Comparison of ENCODE assay signal across 15 mouse cellular contexts in the genomic region with DNA sequence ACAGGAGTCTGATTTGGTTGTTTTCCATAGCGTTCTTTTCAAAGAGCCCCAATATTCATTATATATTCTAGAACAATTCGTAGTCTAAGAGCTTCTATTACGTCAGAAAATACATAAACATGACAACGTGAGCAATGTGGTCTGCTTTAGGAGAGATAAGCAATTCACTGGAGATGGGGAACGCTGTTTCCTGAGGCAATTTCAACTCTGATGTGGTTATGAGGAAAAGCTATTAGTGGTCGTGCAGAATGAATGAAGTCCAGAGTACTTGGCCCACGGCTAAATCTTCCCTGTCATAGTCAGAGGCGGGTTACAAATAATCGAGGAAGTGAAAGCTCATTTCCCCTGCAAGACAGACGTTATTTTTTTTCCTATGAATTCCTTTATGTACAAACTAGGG.
"Had no signal": no experiment of that assay in that cellular context is flagged by ENCODE, and none has a peak within 500 bp of the region (broad histone marks: within the 10 kb centered on the region; RNA-seq: fewer than 3 reads in every experiment).

No protein-coding gene starts in this region.

- H3K4me3 ChIP-seq: left cerebral cortex, adult 2 months; liver, embryonic 13.5 days; neural tube, embryonic 12.5 days; neural tube, embryonic 15.5 days had no signal

- H3K4me1 ChIP-seq: neural tube, embryonic 12.5 days; neural tube, embryonic 15.5 days had no signal

- DNase-seq: kidney, adult 18-20 months; kidney, postnatal 25 days; layer of hippocampus, postnatal 36 days; liver, embryonic 13.5 days; lung, adult 2 months; lung, postnatal 14 days; lung, postnatal 4 days; thymus, postnatal 25 days had no signal

- ATAC-seq: inflammation-experienced regulatory T-cells, adult 6 months; intestine, embryonic 16.5 days; midbrain, embryonic 16.5 days had no signal

- H3K4me2 ChIP-seq: liver, embryonic 13.5 days; neural tube, embryonic 12.5 days; neural tube, embryonic 15.5 days had no signal

- H3K27ac ChIP-seq: left cerebral cortex, adult 2 months; liver, embryonic 13.5 days; neural tube, embryonic 12.5 days; neural tube, embryonic 15.5 days; stomach, postnatal 0 days had no signal

- H3K36me3 ChIP-seq: liver, embryonic 13.5 days; neural tube, embryonic 12.5 days; neural tube, embryonic 15.5 days had no signal

- H3K27me3 ChIP-seq: liver, embryonic 13.5 days; neural tube, embryonic 12.5 days; neural tube, embryonic 15.5 days had no signal

- H3K9me3 ChIP-seq: liver, embryonic 13.5 days; neural tube, embryonic 12.5 days; neural tube, embryonic 15.5 days had no signal

- H3K9ac ChIP-seq: liver, embryonic 13.5 days; neural tube, embryonic 12.5 days; neural tube, embryonic 15.5 days had no signal
